Mouse (Mus musculus): ENCODE measurements around the gene Washc4.
A peak's percentile ranks its signal among the peaks of the same experiment; 100 is the strongest.
"Not testable (repeated sequence)": the region's sequence is repeated elsewhere in the genome, so short reads cannot be mapped to it uniquely, and the experiment has no call there.

Washc4 gene

DNA sequence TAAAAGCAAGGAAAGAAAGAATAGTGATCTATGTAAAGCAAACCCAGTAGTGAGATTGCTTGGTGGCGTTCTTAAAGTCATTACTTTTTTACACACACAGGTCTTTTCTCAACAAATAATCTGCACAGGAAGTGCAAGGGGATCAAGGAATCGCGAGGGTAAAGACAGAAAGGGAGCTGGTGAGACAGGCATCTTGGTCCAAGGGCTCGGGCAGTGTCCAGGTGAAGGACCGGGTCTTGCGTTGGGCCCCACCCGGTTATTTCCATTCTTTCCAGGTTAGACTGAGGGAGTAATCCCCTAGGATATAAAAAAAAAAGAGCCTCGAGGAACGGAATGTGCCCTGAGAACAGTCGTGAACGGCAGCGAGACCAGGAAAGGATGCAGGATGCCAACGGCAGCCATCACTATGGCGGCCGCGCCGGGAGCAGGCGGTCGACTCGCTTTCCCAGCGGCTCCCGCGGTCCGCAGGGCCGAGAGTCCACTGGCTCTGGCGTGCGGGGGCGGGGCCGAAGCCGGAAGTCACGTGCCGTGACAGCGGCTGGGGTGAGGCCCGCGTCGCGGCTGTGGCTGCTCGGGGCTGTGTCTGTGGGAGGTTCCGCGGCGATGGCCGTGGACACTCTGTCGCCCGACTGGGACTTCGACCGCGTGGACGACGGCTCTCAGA, at the start of gene Washc4:
TSS of gene Washc4 (plus strand) at position 314 of the 664 bp plus-strand sequence.
- DNase-seq: peak; percentile 97

GRCm38 (mm10) chr10:83497321-83497720, 46.2 kb upstream of the Washc4 start:
- DNase-seq: no peak

- peak in 1 of 2 experiments; percentile 13 for DNase-seq
These were observed 34.4 kb upstream of the Washc4 start for GRCm38 (mm10) chr10:83508962-83509660.

DNA sequence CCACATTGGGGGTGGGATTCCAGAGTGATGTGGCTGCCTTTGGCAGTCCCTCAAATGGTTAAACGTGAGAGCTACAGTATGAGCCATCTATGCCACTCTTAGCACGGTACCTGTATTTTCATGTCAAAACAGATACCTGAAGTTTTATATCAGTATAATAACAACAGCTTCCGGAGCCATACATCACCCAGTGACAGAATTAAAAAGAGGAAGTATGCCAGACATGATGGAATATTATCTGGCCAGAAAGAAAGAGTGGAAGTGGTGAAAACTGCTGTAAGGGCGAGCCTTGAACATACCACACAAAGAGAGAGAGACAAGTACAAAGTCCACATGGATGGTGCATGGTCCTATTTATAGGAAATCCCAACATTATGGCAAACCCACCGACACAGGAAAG, 32.2 kb upstream of the Washc4 start:
- no peak for DNase-seq

GRCm38 (mm10) chr10:83513736-83514135, 29.8 kb upstream of the Washc4 start:
- DNase-seq: no peak

DNA sequence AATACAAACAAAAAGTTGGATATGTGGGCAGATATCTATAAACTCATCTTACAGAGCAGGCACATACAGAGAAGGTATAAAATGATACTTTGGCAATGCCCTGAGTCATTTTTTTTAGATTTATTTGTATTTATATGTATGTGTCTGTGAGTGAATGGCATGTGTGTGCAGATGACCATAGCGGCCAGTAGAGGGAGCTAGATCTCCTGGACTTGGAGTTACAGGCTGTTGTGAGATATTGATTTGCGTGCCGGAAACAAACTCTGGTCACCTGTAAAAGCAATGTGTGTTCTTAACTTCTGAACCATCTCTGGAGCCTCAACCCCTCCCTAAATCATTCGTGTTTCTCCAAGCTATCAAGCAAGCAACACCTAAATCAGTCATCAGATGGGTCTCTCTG, 22.6 kb upstream of the Washc4 start:
- no peak for DNase-seq

GRCm38 (mm10) chr10:83524238-83524637, 19.3 kb upstream of the Washc4 start:
- DNase-seq: not testable (repeated sequence)

DNA sequence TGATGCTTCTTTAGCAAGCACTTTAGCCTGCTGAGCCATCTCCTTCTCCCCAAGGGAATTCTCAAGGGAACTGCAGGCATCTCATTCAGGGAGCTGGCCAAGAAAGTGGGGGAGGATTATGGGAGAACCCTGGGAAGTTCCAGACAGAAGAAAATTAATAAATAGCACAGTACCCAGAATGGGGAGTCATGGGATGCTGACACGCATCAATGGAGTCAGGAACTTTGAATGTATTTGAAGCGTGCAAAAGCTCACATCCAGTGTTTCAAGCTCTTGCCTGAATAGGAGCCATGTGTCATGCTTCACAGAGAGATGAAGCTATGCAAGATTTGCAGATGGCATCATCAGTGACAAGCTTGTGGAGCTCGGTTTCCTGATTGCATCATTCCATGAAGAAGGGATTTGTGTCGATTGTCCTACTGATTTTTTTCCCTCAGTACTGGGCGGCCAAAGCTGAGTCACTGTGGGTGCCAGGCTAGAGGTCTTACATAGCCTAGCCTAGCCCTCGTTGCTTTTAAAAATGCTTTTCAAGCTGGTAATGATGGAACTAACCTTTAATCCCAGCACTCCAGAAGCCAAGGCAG, 13.1 kb upstream of the Washc4 start:
- no peak for DNase-seq

DNA sequence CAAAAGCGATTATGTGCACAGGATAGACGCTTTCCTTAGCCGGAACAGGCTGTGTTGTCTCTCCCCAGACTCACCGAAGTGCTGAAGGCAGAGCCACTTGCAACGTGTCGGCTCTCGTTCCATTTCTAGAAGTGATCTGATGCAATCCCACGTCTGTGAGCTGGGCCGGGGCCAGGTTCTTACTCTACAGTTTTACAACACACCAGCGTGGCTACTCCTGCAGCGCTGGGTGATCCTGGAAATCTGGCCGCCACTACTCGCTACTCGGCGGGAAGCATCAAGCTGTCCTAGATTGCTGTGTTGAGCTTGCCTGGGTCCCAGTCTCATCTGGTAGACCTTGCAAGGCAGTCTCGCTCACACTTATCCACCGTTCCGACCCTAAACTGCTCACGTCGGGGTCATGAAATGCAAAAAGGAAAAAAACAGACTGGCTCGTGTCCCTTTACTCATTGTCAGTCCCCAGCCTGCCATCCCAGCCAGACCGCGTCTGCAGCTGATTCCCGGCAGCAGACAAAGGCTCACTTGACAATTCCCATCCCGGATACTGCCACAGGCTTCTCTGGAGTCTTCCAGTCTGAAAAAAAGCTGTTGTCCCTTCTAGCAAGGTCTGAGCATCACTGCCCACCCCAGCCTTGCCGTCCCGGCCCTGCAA, 10.2 kb upstream of the Washc4 start:
- DNase-seq: peak; percentile 68 to 76

- DNase-seq: peak; percentile 78 to 84
These were observed 9.7 kb upstream of the Washc4 start, which contains the start of gene Aldh1l2 for GRCm38 (mm10) chr10:83533910-83534283. TSS of gene Aldh1l2 (minus strand) at chr10:83534140.

DNA sequence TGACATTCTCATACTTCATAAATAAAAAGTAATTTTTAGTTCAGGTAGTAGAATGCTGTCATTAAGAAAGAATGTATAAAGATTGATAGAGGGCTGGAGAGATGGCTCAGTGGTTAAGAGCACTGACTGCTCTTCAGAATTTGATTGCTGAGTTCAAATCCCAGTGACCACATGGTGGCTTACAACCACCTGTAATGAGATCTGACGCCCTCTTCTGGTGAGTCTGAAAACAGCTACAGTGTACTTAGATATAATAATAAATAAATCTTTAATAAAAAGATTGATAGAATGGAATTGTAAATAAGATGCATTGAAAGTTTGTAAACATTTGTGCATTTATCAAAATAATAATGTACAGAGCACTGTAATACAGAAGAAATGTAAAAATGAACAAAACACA, 7.1 kb upstream of the Washc4 start:
- no peak for DNase-seq

- no peak for DNase-seq
These were observed 4.1 kb upstream of the Washc4 start for GRCm38 (mm10) chr10:83539311-83539980.

- DNase-seq: no peak
These were observed 3.5 kb upstream of the Washc4 start for GRCm38 (mm10) chr10:83540092-83540491.

- DNase-seq: no peak
These were observed 1.3 kb upstream of the Washc4 start for GRCm38 (mm10) chr10:83542241-83542640.

DNA sequence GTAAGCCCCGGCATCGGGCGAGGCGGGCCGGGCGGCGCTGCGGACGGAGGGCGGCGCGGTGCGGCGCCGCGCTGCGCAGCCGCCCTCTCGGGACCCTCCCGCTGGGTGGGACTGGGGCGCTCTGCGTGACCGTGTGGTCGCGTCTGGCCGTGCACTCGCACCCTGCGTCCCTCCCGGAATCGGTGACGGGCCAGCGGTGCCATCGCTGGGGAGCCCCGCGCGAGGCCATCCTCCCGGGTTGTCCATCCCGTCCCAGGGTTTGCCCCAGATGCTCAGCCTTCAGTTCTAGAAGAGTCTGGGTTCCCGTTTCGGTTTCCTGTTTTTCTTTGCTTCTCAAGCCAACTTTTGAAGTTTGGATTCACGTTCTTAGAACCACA, 539 bp downstream of the Washc4 start:
- DNase-seq: no peak

DNA sequence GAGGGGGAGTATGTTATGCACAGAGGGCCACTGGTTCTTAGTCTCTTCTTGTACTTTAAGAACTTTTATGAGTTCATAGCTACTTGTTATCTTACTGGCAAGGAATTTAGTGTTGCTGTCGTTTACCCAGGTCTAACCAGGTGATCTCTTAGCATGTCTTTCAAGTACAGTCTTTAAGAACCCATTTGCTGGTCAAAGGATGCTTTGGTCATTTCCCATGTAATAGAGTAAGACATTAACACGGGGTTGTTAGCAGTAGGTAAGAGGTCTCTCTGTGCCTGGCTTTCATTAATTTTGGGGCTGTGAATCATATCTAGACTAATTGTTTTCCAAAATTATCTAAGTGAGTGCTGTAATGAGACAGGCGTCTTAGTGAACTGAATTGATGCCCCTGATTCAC, 1.8 kb downstream of the Washc4 start:
- no peak for DNase-seq

DNA sequence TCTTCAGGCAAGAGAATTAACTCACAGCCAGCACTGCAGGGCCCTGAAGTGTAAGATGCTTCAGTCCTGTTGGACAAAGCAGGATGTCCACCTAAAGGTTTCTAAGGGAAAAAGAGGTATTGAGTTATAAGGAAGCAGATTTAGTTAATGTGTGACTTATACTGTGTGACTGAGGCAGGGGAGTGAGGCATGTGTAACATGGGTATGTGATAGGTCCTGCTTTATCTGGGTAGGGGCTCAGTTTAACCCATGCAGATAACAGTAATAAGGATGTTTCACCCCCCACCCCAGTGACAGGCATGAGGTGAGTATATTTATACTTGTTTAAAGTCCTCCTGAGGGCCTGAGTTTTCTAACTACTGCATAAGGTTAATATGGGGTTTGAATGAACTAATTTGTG, 19.5 kb downstream of the Washc4 start:
- no peak for DNase-seq

GRCm38 (mm10) chr10:83565449-83566441, 22.2 kb downstream of the Washc4 start:
- no peak for DNase-seq

GRCm38 (mm10) chr10:83590801-83591200, 47.2 kb downstream of the Washc4 start:
- no peak for DNase-seq

DNA sequence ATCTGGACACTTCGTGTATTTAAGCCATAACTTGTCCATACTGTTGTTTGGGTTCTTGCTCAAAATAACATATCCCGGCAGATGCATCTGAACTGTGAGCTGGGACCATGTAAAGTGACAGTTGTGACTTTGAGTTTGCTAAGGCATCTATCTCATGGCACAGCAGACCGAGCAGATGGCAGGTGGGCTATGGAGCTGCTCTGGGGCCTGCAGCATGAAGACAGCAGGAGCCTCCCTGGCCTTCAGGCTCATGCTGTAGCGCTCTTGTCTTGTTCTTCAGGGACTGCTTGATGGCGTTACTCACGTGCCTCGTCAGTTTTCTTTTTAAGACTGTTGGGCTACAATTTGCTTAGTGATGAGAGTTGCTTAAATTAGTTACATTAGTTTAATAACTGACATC, 49.1 kb downstream of the Washc4 start:
- no peak for DNase-seq

DNA sequence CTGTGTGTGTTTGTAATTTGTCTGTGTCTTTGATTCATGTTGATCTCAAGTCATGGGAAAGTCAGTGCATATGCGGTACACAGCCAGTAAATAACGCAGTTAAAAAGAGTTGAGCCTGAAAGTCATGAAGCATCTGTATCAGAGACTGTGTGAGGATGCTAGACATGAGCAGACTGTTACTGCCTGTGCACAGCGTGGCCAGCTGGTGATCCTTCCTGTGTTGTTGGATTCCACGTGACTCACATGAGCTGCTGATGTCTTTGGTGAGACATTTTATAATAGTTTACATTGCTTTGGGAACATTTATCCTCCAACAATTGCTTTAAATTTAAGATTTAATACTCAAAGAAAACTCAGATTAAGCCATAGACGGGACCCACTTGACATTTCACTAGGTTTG, 51.0 kb downstream of the Washc4 start:
- no peak for DNase-seq

GRCm38 (mm10) chr10:83600650-83601049, 57.1 kb downstream of the Washc4 start:
- DNase-seq: no peak
